Mouse (Mus musculus): ENCODE results near the gene Pno1. TPM values are rescaled to one million over a fixed set of nuclear protein-coding genes. Genes with fewer than 3 reads are reported as not detected.
A peak's percentile ranks its signal among the peaks of the same experiment; 100 is the strongest.

Pno1 gene
- total and polyA plus RNA-seq, 3 experiments = 82.7 to 279 (median 155) TPM

- H3K4me3 ChIP-seq (replicated peaks in 1 of 3; ENCODE audit: low read depth in 2 of 3, low read length in 2 of 3, poor library complexity in 1 of 3) = no peak overlapping the region
- no peaks in the 10 kb centered on the region for H3K9me3 ChIP-seq (replicated peaks; ENCODE audit: low read length)
- H3K9ac ChIP-seq (ENCODE audit: insufficient read depth, low read depth) = no peak overlapping the region
- peaks cover 52 to 94% of the 10 kb centered on the region in 2 experiments for H3K36me3 ChIP-seq (replicated peaks in 1 of 2; ENCODE audit: control insufficient read depth in 1 of 2, insufficient read depth in 1 of 2, low read length in 1 of 2)
- H3K4me2 ChIP-seq (ENCODE audit: insufficient read depth, low read depth, poor library complexity, severe bottlenecking) = no peak overlapping the region
- no peaks in the 10 kb centered on the region for H3K27me3 ChIP-seq (replicated peaks)
- H3K79me2 ChIP-seq (replicated peaks; ENCODE audit: control insufficient read depth, extremely low read depth, insufficient read depth, poor library complexity, severe bottlenecking) = no peaks in the 10 kb centered on the region
- no peak overlapping the region for H3K27ac ChIP-seq (ENCODE audit: insufficient read depth, low read depth)
- TF ChIP-seq NELFE (IDR thresholded peaks at IDR 0.05; ENCODE audit: low read depth, low read length) (no peak), SMC3 (IDR thresholded peaks at IDR 0.05; ENCODE audit: low read depth, low read length) (no peak), MAX (IDR thresholded peaks at IDR 0.05; ENCODE audit: low read length) (no peak), ZKSCAN1 (IDR thresholded peaks at IDR 0.05; ENCODE audit: borderline replicate concordance, low read depth, low read length) (no peak), ZNF384 (IDR thresholded peaks at IDR 0.05; ENCODE audit: low read depth, low read length) (no peak; the same call in 1 of the 2 replicates), JUN (IDR thresholded peaks at IDR 0.05; ENCODE audit: insufficient read depth, low read depth, low read length) (0 out of 2 replicates have a peak, but pooled peaks have one; percentile 7), MYC (IDR thresholded peaks at IDR 0.05; ENCODE audit: low read depth, low read length) (peak; percentile 81), CHD2 (IDR thresholded peaks at IDR 0.05; ENCODE audit: low read length) (no peak), RAD21 (IDR thresholded peaks at IDR 0.05; ENCODE audit: low read depth, low read length) (no peak; the same call in 1 of the 2 replicates), UBTF (IDR thresholded peaks at IDR 0.05; ENCODE audit: low read depth, low read length) (no peak), SIN3A (IDR thresholded peaks at IDR 0.05; ENCODE audit: low read length) (no peak), POLR2A (IDR thresholded peaks at IDR 0.05; ENCODE audit: low read depth, low read length) (no peak), EP300 (IDR thresholded peaks at IDR 0.05; ENCODE audit: low read length) (no peak; the same call in 1 of the 2 replicates), USF2 (conservative IDR thresholded peaks at IDR 0.05; ENCODE audit: low read depth, low read length) (no peak), BHLHE40 (IDR thresholded peaks at IDR 0.05; ENCODE audit: low read depth, low read length) (peak; percentile 90), TBP (conservative IDR thresholded peaks at IDR 0.05; ENCODE audit: low read depth, low read length) (no peak), NRF1 (IDR thresholded peaks at IDR 0.05; ENCODE audit: low read depth, low read length) (no peak), JUND (conservative IDR thresholded peaks at IDR 0.05; ENCODE audit: low read depth, low read length) (peak; percentile 46; the same call in 1 of the 2 replicates), KAT2A (IDR thresholded peaks at IDR 0.05; ENCODE audit: insufficient replicate concordance, low read length) (no peak), ZC3H11A (IDR thresholded peaks at IDR 0.05; ENCODE audit: low read depth, low read length) (no peak), ELF1 (IDR thresholded peaks at IDR 0.05; ENCODE audit: low read depth, low read length) (no peak), MXI1 (IDR thresholded peaks at IDR 0.05; ENCODE audit: low read depth, low read length) (no peak), MAFK (IDR thresholded peaks at IDR 0.05; ENCODE audit: insufficient replicate concordance, low read length) (no peak), CHD1 (IDR thresholded peaks at IDR 0.05; ENCODE audit: low read depth, low read length) (no peak), RCOR1 (conservative IDR thresholded peaks at IDR 0.05; ENCODE audit: low read depth, low read length) (no peak), IRF4 (IDR thresholded peaks at IDR 0.05; ENCODE audit: low read depth, low read length) (no peak), GABPA (IDR thresholded peaks at IDR 0.05; ENCODE audit: insufficient replicate concordance, low read depth, low read length) (no peak), ZMIZ1 (IDR thresholded peaks at IDR 0.05; ENCODE audit: low read depth, low read length) (no peak), TCF12 (IDR thresholded peaks at IDR 0.05; ENCODE audit: low read depth, low read length) (no peak), MAZ (IDR thresholded peaks at IDR 0.05; ENCODE audit: low read depth, low read length) (no peak), E2F4 (IDR thresholded peaks at IDR 0.05; ENCODE audit: insufficient replicate concordance, low read depth, low read length) (no peak), MEF2A (IDR thresholded peaks at IDR 0.05; ENCODE audit: borderline replicate concordance, low read depth, low read length) (no peak), USF1 (IDR thresholded peaks at IDR 0.05; ENCODE audit: low read depth, low read length) (no peak), PAX5 (IDR thresholded peaks at IDR 0.05; ENCODE audit: low read length) (no peak), POLR2AphosphoS2 (IDR thresholded peaks at IDR 0.05; ENCODE audit: low read depth, low read length) (peak; percentile 59; the same call in 1 of the 2 replicates), HCFC1 (IDR thresholded peaks at IDR 0.05; ENCODE audit: low read depth, low read length) (no peak), ETS1 (conservative IDR thresholded peaks at IDR 0.05; ENCODE audit: low read depth, low read length) (peak; percentile 56), CTCF (conservative IDR thresholded peaks at IDR 0.05 in 1 of 2, IDR thresholded peaks at IDR 0.05 in 1 of 2; ENCODE audit: low read depth in 2 of 2, low read length in 2 of 2) (no peak)
- in situ Hi-C loops (cut with MboI; ENCODE audit: low pct_ligation_motif_present, low pct_unique_long_range_greater_than_20kb, low sequenced_read_pairs) (no loop called here), dilution Hi-C loops (cut with MboI; ENCODE audit: extremely low pct_ligation_motif_present, extremely low pct_unique_long_range_greater_than_20kb, low sequenced_read_pairs) (no loop called here)
- H3K4me1 ChIP-seq (ENCODE audit: control insufficient read depth in 1 of 2, insufficient read depth in 2 of 2) = peaks cover 0 to 27% of the 10 kb centered on the region in 2 experiments; a peak in 2 of 4 replicates
- DNase-seq (ENCODE audit: extremely low read depth) = peak; percentile 50
These were observed 12.2 kb downstream of the Pno1 start for GRCm38 (mm10) chr11:17199170-17199569.

Measured in CH12.LX (cell line).